In genomic region chr14:37097956-37098530, GRCm38 (mm10) we compare ENCODE assay signal across 8 mouse cellular contexts. TPM values are rescaled to one million over a fixed set of nuclear protein-coding genes. Genes with fewer than 3 reads are reported as not detected.
DNase-seq lines count a peak whose midpoint lies in the region; ATAC-seq lines count a peak whose summit lies in the region.
"Had no signal": no experiment of that assay in that cellular context is flagged by ENCODE, and none has a peak within 500 bp of the region (broad histone marks: within the 10 kb centered on the region; RNA-seq: fewer than 3 reads in every experiment).

Gene Cdhr1 (minus strand): TSS chr14:37098347.

- 1% methylated on average over 27 of the region's 30 CpGs for WGBS in hindbrain, embryonic 11.5 days
- 0% methylated on average over 30 of the region's 30 CpGs for WGBS in limb, embryonic 11.5 days

- H3K4me1 ChIP-seq in hindbrain, embryonic 11.5 days (replicated peaks; ENCODE audit: control insufficient read depth, insufficient read depth, low read length) = no peaks in the 10 kb centered on the region; the same call in 1 of the 2 replicates
- H3K4me1 ChIP-seq in limb, embryonic 11.5 days (ENCODE audit: control insufficient read depth, insufficient read depth, low read length) = no peaks in the 10 kb centered on the region

- H3K4me3 ChIP-seq in hindbrain, embryonic 11.5 days (ENCODE audit: low read depth, low read length) = peak within 1 kb of the TSS; percentile 35
- H3K4me3 ChIP-seq in limb, embryonic 11.5 days (ENCODE audit: low read depth, low read length) = peak within 1 kb of the TSS; percentile 20; the same call in 1 of the 2 replicates
- H3K4me3 ChIP-seq: erythroblast, embryonic 14.5 days had no signal

- peak; percentile 9 for DNase-seq in lung, postnatal 10 days
- DNase-seq in lung, postnatal 14 days = no peak
- peak; percentile 14 for DNase-seq in embryo, embryonic 11.5 days (ENCODE audit: low read depth, low spot score)
- peak; percentile 62 for DNase-seq in hindbrain, embryonic 11.5 days (ENCODE audit: low spot score)
- peak; percentile 52 for DNase-seq in limb, embryonic 11.5 days (ENCODE audit: low spot score)
- DNase-seq in retina, embryonic 14.5 days (ENCODE audit: low spot score) = peak; percentile 75
- no peak for DNase-seq in spleen, postnatal 14 days (ENCODE audit: low spot score in 2 of 2)

- no peaks in the 10 kb centered on the region for H3K9me3 ChIP-seq in hindbrain, embryonic 11.5 days (ENCODE audit: control insufficient read depth, low read length)
- H3K9me3 ChIP-seq in limb, embryonic 11.5 days (ENCODE audit: control insufficient read depth, low read length) = no peaks in the 10 kb centered on the region

- no peaks in the 10 kb centered on the region for H3K36me3 ChIP-seq in hindbrain, embryonic 11.5 days (ENCODE audit: control insufficient read depth, insufficient read depth, low read length)
- no peaks in the 10 kb centered on the region for H3K36me3 ChIP-seq in limb, embryonic 11.5 days (ENCODE audit: control insufficient read depth, insufficient read depth, low read length)

- peak within 1 kb of the TSS; percentile 78 for H3K4me2 ChIP-seq in hindbrain, embryonic 11.5 days (replicated peaks; ENCODE audit: low read depth, low read length)
- H3K4me2 ChIP-seq in limb, embryonic 11.5 days (ENCODE audit: low read depth, severe bottlenecking) = peak within 1 kb of the TSS; percentile 42

- H3K9ac ChIP-seq in hindbrain, embryonic 11.5 days (ENCODE audit: low read depth, low read length) = peak within 1 kb of the TSS; percentile 47; the same call in 1 of the 2 replicates
- no peak within 1 kb of the TSS for H3K9ac ChIP-seq in limb, embryonic 11.5 days (ENCODE audit: low read length)

- H3K27ac ChIP-seq in hindbrain, embryonic 11.5 days (ENCODE audit: low read depth, low read length) = no peak within 1 kb of the TSS
- H3K27ac ChIP-seq in limb, embryonic 11.5 days (replicated peaks; ENCODE audit: low read depth, low read length) = no peak within 1 kb of the TSS

- peaks cover 2% of the 10 kb centered on the region; the same call in 1 of the 2 replicates for H3K27me3 ChIP-seq in hindbrain, embryonic 11.5 days (ENCODE audit: control insufficient read depth, insufficient read depth, low read length)
- H3K27me3 ChIP-seq in limb, embryonic 11.5 days (ENCODE audit: control insufficient read depth, insufficient read depth, low read length) = peaks cover 12% of the 10 kb centered on the region

- peak; percentile 79 for ATAC-seq in hindbrain, embryonic 11.5 days (ENCODE audit: low FRiP score)
- peak; percentile 67; the same call in 1 of the 2 replicates for ATAC-seq in limb, embryonic 11.5 days (ENCODE audit: insufficient number of reproducible peaks, low FRiP score, low TSS enrichment, low read depth)

RNA-seq across cellular contexts. Expression of gene Cdhr1, which starts in this region (rescaled TPM):
- 1.2 and 2.3 TPM in 2 replicates for polyA plus RNA-seq in hindbrain, embryonic 11.5 days (2014; fragmentation: Nextera tagmentation; extraction: Ambion mirVana)
- polyA plus RNA-seq in limb, embryonic 11.5 days (2014; fragmentation: Nextera tagmentation; extraction: Ambion mirVana) = 0.15 TPM in 1 of 2 replicates, not detected in the other
- polyA plus RNA-seq: erythroblast, embryonic 14.5 days had no signal

Comparison
In these comparisons a context has a peak if more than half of its experiments do, and no peak if none do; other contexts are left out.
1. DNase-seq: peak in lung, postnatal 10 days (single experiment), embryo, embryonic 11.5 days (single experiment), hindbrain, embryonic 11.5 days (single experiment) and retina, embryonic 14.5 days (single experiment); none in lung, postnatal 14 days (single experiment) and spleen, postnatal 14 days (0 of 2).
2. Peak in DNase-seq, ATAC-seq, H3K4me3 ChIP-seq and H3K4me2 ChIP-seq in limb, embryonic 11.5 days; RNA of the gene not detected or under 1 TPM.